Mouse (Mus musculus) myocyte (in vitro differentiated cells): ENCODE data around the gene Gm9507.

Experiments used
- CEBPB ChIP-seq: IDR thresholded peaks from 2 replicates; pipeline ENCODE4 v1.6.1; 2011; ENCODE audit warnings: mild to moderate bottlenecking, moderate library complexity; ENCODE audit not compliant: poor library complexity, insufficient read depth, severe bottlenecking
- E2F4 ChIP-seq: IDR thresholded peaks from one replicate; pipeline ENCODE4 v1.6.1; 2011; ENCODE audit warnings: mild to moderate bottlenecking, control low read depth, moderate library complexity; ENCODE audit not compliant: insufficient read depth
- MAX ChIP-seq: IDR thresholded peaks from one replicate; pipeline ENCODE4 v1.6.1; 2011; ENCODE audit warnings: low read depth, mild to moderate bottlenecking, control low read depth
- MYOD1 ChIP-seq, 3 experiments: IDR thresholded peaks; one replicate each; pipeline ENCODE4 v1.6.1; 2011; ENCODE audit warnings: control low read depth in 2 of 3, low read depth in 2 of 3, mild to moderate bottlenecking in 2 of 3, moderate library complexity in 1 of 3; ENCODE audit not compliant: insufficient read length in 2 of 3, control insufficient read depth in 1 of 3
- MYOG ChIP-seq, 3 experiments: IDR thresholded peaks; one replicate each; pipeline ENCODE4 v1.6.1; 2011; ENCODE audit warnings: control low read depth in 2 of 3, low read depth in 2 of 3, mild to moderate bottlenecking in 2 of 3; ENCODE audit not compliant: insufficient read length in 2 of 3, control insufficient read depth in 1 of 3, insufficient read depth in 1 of 3
- POLR2A ChIP-seq: IDR thresholded peaks from one replicate; pipeline ENCODE4 v1.6.1; 2011; ENCODE audit warnings: low read depth, mild to moderate bottlenecking, control low read depth, moderate library complexity; ENCODE audit not compliant: insufficient read length
- POLR2AphosphoS2 ChIP-seq: IDR thresholded peaks from one replicate; pipeline ENCODE4 v1.6.1; 2011; ENCODE audit warnings: low read depth, control low read depth; ENCODE audit not compliant: insufficient read length
- REST ChIP-seq: IDR thresholded peaks from one replicate; pipeline ENCODE4 v1.6.1; 2011; ENCODE audit warnings: mild to moderate bottlenecking, control low read depth, moderate library complexity; ENCODE audit not compliant: insufficient read depth, insufficient read length
- TCF12 ChIP-seq: IDR thresholded peaks from one replicate; pipeline ENCODE4 v1.6.1; 2011; ENCODE audit warnings: mild to moderate bottlenecking, control low read depth; ENCODE audit not compliant: poor library complexity, insufficient read depth, severe bottlenecking
- TCF3 ChIP-seq: IDR thresholded peaks from one replicate; pipeline ENCODE4 v1.6.1; 2011; ENCODE audit warnings: low read depth, control low read depth; ENCODE audit not compliant: insufficient read length
- USF1 ChIP-seq: IDR thresholded peaks from one replicate; pipeline ENCODE4 v1.6.1; 2011; ENCODE audit warnings: low read depth, mild to moderate bottlenecking, control low read depth, moderate library complexity

- TF ChIP-seq MYOD1 (IDR thresholded peaks at IDR 0.05; ENCODE audit: control insufficient read depth in 1 of 3, insufficient read length in 2 of 3, low read depth in 2 of 3) (no peak), MYOG (IDR thresholded peaks at IDR 0.05; ENCODE audit: control insufficient read depth in 1 of 3, insufficient read depth in 1 of 3, insufficient read length in 2 of 3, low read depth in 2 of 3) (no peak), POLR2A (no peak), E2F4 (no peak), USF1 (no peak), MAX (no peak), POLR2AphosphoS2 (no peak), REST (no peak), CEBPB (no peak), TCF12 (no peak), TCF3 (no peak)
Observed at GRCm38 (mm10) chr10:77852559-77852958, 40.9 kb upstream of the Gm9507 start, which contains the start of gene Gm10318.
